Comparison of ENCODE assay signal across 11 mouse cellular contexts in genomic region chr13:113811910-113812592, GRCm38 (mm10). TPM values are rescaled to one million over a fixed set of nuclear protein-coding genes. Genes with fewer than 3 reads are reported as not detected.
DNase-seq lines count a peak whose midpoint lies in the region; ATAC-seq lines count a peak whose summit lies in the region.
"Had no signal": no experiment of that assay in that cellular context is flagged by ENCODE, and none has a peak within 500 bp of the region (broad histone marks: within the 10 kb centered on the region; RNA-seq: fewer than 3 reads in every experiment).

No protein-coding gene starts in this region.

- no peaks in the 10 kb centered on the region for H3K27me3 ChIP-seq in kidney, embryonic 14.5 days (ENCODE audit: control insufficient read depth, insufficient read depth, low read length)

- WGBS in kidney, embryonic 14.5 days, result 37% methylated on average over 9 of the region's 9 CpGs

- 0 out of 2 replicates have a peak, but pooled peaks cover 2% of the 10 kb centered on the region for H3K9me3 ChIP-seq in kidney, embryonic 14.5 days (ENCODE audit: control insufficient read depth, low read length)

- peak overlapping the region; percentile 63 for H3K27ac ChIP-seq in kidney, embryonic 14.5 days (ENCODE audit: low read depth, low read length)
- H3K27ac ChIP-seq: macrophage had no signal

- H3K4me1 ChIP-seq in kidney, embryonic 14.5 days (ENCODE audit: control insufficient read depth, insufficient read depth, low read length), result peaks cover 23% of the 10 kb centered on the region

- ATAC-seq in kidney, embryonic 14.5 days (ENCODE audit: low FRiP score, low TSS enrichment), result peak; percentile 60; the same call in 1 of the 2 replicates
- no peak for ATAC-seq in cerebellum, adult (ENCODE audit: insufficient number of reproducible peaks, low FRiP score, low TSS enrichment)
- ATAC-seq: inflammation-experienced regulatory T-cells, adult 6 months had no signal

- no peak for DNase-seq in kidney, adult 18-20 months
- DNase-seq in adipocyte (ENCODE audit: low spot score), result peak; percentile 79
- peak; percentile 58 to 65 for DNase-seq in adrenal gland, postnatal 36 days
- DNase-seq in heart, postnatal 10 days, result peak; percentile 16 to 24
- DNase-seq in gastrocnemius, adult 8-10 months (ENCODE audit: low spot score in 2 of 2), result no peak
- no peak for DNase-seq in thymus, adult 18-20 months
- DNase-seq: cerebellum, adult 11-12 months had no signal

- H3K36me3 ChIP-seq in kidney, embryonic 14.5 days (ENCODE audit: control insufficient read depth, insufficient read depth, low read length), result no peaks in the 10 kb centered on the region

- H3K4me2 ChIP-seq in kidney, embryonic 14.5 days (replicated peaks; ENCODE audit: low read depth, low read length), result no peak overlapping the region

- intact Hi-C loops in heart, postnatal 10 days (cut with DNase I), result no loop called here

- no peak overlapping the region for H3K9ac ChIP-seq in kidney, embryonic 14.5 days (ENCODE audit: low read depth, low read length)

- no peak overlapping the region for H3K4me3 ChIP-seq in kidney, embryonic 14.5 days (ENCODE audit: low read length)

RNA-seq across cellular contexts. Expression of gene Arl15, which starts 17.7 kb away (rescaled TPM):
- 16.5 and 18.2 TPM in 2 replicates for polyA plus RNA-seq in kidney, embryonic 14.5 days (2014; fragmentation: Nextera tagmentation; extraction: Ambion mirVana)
- 10 to 100 TPM; 31.0 to 33.2 TPM for total RNA-seq in adrenal gland, postnatal 36 days (2021)
- total RNA-seq in heart, postnatal 10 days (2021), result 10 to 100 TPM; 15.9 to 18.0 TPM
- total RNA-seq in gastrocnemius, adult 8-10 months (2022), result 1 to 10 TPM; 2.0 to 5.0 (median 3.4) TPM

Comparison
In these comparisons a context has a peak if more than half of its experiments do, and no peak if none do; other contexts are left out.
1. DNase-seq: peak in adipocyte (single experiment), adrenal gland, postnatal 36 days (2 of 2) and heart, postnatal 10 days (2 of 2); none in kidney, adult 18-20 months (single experiment), gastrocnemius, adult 8-10 months (0 of 2) and thymus, adult 18-20 months (0 of 2).